Mouse (Mus musculus): ENCODE measurements around the gene Inpp5a. TPM values are rescaled to one million over a fixed set of nuclear protein-coding genes. Genes with fewer than 3 reads are reported as not detected.
A peak's percentile ranks its signal among the peaks of the same experiment; 100 is the strongest.

Gene Inpp5a
- total and polyA plus RNA-seq, 2 experiments from 2014 or later = 15.1 to 21.2 TPM

DNA sequence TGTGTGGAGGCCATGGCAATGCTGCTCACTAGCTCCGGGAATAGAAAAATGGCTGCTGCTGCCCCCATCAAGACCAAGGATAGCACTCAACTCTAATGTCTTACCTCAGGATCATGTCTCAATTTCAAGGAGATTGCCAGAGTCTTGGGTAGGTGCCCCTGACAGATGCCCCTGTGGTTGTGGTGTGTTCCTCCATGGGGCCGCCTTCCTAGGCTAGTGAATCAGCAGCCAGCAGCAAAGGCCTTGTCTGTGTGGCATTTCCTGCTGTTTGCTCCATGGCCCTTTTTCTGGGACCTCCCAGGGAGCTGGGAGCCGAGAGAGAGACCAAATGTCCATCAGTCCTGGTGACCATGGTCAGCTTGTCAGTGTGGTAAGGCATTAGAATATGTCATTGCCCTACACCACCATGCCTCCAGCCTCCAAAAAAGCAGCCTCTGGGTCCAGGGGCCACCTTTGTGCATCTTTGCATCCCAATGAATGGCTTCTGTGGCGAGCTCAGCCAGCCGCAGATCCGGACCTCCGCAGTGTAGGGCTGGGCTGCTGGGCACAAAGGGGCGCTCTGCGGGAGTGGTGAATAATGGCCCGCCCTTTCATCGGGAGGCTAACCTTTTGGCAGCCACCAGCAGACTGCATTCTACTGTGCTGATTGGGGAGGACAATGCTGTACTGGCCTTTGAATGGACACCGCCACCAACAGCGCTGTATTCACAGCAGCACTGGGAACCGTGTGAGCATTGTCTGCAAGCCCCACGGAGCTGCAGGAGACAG lies 139.6 kb downstream of the Inpp5a start:
- Histone ChIP-seq H3K4me3 (ENCODE audit: low read depth, low read length) (no peak overlapping the region), H3K27me3 (ENCODE audit: insufficient read depth, low read length) (peaks cover 22% of the 10 kb centered on the region), H3K9ac (replicated peaks; ENCODE audit: low read length, poor library complexity, severe bottlenecking) (no peak overlapping the region), H3K4me1 (ENCODE audit: insufficient read depth, low read length) (0 out of 2 replicates have a peak, but pooled peaks cover 3% of the 10 kb centered on the region), H3K9me3 (ENCODE audit: low read length) (no peaks in the 10 kb centered on the region), H3K27ac (ENCODE audit: low read depth, low read length) (no peak overlapping the region), H3K4me2 (ENCODE audit: low read depth, low read length, poor library complexity, severe bottlenecking) (no peak overlapping the region), H3K36me3 (ENCODE audit: insufficient read depth, low read length) (peaks cover 16% of the 10 kb centered on the region; the same call in 1 of the 2 replicates)
- peak; percentile 52; the same call in 1 of the 2 replicates for ATAC-seq (ENCODE audit: low FRiP score)
- WGBS = 27% methylated on average over 15 of the region's 15 CpGs
- TF ChIP-seq CTCF (IDR thresholded peaks at IDR 0.05) = no peak
- peak; percentile 35 for DNase-seq (ENCODE audit: low spot score)

GRCm38 (mm10) chr7:139529208-139529607 lies 140.3 kb downstream of the Inpp5a start:
- Histone ChIP-seq H3K4me2 (ENCODE audit: low read depth, low read length, poor library complexity, severe bottlenecking) (no peak overlapping the region), H3K27ac (ENCODE audit: low read depth, low read length) (no peak overlapping the region), H3K9me3 (ENCODE audit: low read length) (no peaks in the 10 kb centered on the region), H3K4me3 (ENCODE audit: low read depth, low read length) (no peak overlapping the region), H3K36me3 (ENCODE audit: insufficient read depth, low read length) (peaks cover 16% of the 10 kb centered on the region; the same call in 1 of the 2 replicates), H3K9ac (replicated peaks; ENCODE audit: low read length, poor library complexity, severe bottlenecking) (no peak overlapping the region), H3K27me3 (ENCODE audit: insufficient read depth, low read length) (peaks cover 21% of the 10 kb centered on the region), H3K4me1 (ENCODE audit: insufficient read depth, low read length) (0 out of 2 replicates have a peak, but pooled peaks cover 3% of the 10 kb centered on the region)
- ATAC-seq (ENCODE audit: low FRiP score) (no peak), DNase-seq (ENCODE audit: low spot score) (no peak)
- no peak for TF ChIP-seq CTCF (IDR thresholded peaks at IDR 0.05)

DNA sequence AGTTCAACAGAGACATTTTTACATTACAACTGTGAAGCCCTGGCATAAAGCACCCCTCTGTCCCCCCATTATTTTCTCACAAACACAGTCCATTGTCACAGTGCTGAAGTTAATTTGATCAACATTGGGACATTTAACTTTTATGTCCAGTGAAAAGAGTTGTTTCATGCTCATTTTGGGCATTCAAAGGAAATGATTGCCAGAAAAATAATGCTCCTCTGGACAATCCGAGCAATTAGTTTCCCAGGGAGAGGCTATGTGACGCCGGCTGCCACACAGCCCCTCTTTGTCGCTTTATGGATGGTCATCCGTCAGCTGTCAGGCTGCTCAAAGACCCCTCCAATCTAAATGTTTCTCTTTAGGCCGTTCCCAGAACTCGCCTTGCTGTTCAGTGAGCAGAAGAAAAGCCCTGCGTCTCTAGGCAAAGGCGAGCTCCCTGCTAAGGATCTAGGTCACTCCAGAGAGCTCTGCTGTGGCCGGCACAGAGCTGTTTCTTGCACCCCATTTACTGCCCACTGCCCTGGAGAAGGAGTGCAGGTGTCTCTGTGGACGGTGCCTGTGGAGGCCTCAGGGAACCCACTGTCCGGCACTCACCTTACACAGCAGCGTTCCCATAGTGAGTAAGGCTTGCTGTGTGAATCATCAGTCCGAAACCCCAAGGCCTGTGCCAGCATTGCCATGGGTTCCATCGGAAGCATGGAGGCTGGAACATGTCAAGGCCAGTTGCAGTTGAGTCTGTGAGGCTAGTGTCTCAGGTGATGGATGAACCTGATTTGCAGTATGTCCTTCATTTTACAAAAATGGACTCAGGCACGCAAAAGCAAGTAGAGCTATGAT lies 141.9 kb downstream of the Inpp5a start:
- Histone ChIP-seq H3K9ac (replicated peaks; ENCODE audit: low read length, poor library complexity, severe bottlenecking) (no peak overlapping the region), H3K4me1 (ENCODE audit: insufficient read depth, low read length) (0 out of 2 replicates have a peak, but pooled peaks cover 3% of the 10 kb centered on the region), H3K9me3 (ENCODE audit: low read length) (no peaks in the 10 kb centered on the region), H3K27me3 (ENCODE audit: insufficient read depth, low read length) (peaks cover 19% of the 10 kb centered on the region), H3K27ac (ENCODE audit: low read depth, low read length) (no peak overlapping the region), H3K4me2 (ENCODE audit: low read depth, low read length, poor library complexity, severe bottlenecking) (no peak overlapping the region), H3K36me3 (ENCODE audit: insufficient read depth, low read length) (peaks cover 10% of the 10 kb centered on the region; the same call in 1 of the 2 replicates), H3K4me3 (ENCODE audit: low read depth, low read length) (no peak overlapping the region)
- ATAC-seq (ENCODE audit: low FRiP score) (peak; percentile 77), DNase-seq (ENCODE audit: low spot score) (peak; percentile 79)
- no peak for TF ChIP-seq CTCF (IDR thresholded peaks at IDR 0.05)
- WGBS = 39% methylated on average over 16 of the region's 16 CpGs

DNA sequence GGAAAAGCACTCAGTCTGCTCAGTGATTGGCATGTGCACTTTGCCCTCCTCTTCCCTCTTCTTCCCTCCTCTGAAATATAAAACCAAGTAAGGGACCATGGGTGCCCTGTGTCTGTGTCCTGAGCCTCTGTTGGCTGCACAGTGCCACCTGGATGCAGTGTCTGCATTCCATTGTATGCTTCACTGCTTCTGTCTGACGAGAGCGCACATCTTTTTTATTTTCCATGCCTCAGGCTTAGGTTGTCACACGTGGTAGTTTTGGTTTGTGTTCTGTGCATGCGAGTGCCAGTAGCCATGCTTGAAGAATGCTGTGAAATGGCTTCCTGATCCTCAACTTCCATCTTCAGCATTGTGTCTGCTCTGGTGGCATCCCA lies 142.5 kb downstream of the Inpp5a start:
- 71% methylated on average over 4 of the region's 4 CpGs for WGBS
- Histone ChIP-seq H3K27me3 (ENCODE audit: insufficient read depth, low read length) (peaks cover 15% of the 10 kb centered on the region), H3K4me1 (ENCODE audit: insufficient read depth, low read length) (0 out of 2 replicates have a peak, but pooled peaks cover 3% of the 10 kb centered on the region), H3K9ac (replicated peaks; ENCODE audit: low read length, poor library complexity, severe bottlenecking) (no peak overlapping the region), H3K27ac (ENCODE audit: low read depth, low read length) (no peak overlapping the region), H3K36me3 (ENCODE audit: insufficient read depth, low read length) (0 out of 2 replicates have a peak, but pooled peaks cover 4% of the 10 kb centered on the region), H3K9me3 (ENCODE audit: low read length) (no peaks in the 10 kb centered on the region), H3K4me2 (ENCODE audit: low read depth, low read length, poor library complexity, severe bottlenecking) (no peak overlapping the region), H3K4me3 (ENCODE audit: low read depth, low read length) (no peak overlapping the region)
- 0 out of 2 replicates have a peak, but pooled peaks have one; percentile 10 for TF ChIP-seq CTCF (IDR thresholded peaks at IDR 0.05)
- ATAC-seq (ENCODE audit: low FRiP score) = no peak
- DNase-seq (ENCODE audit: low spot score) = no peak

DNA sequence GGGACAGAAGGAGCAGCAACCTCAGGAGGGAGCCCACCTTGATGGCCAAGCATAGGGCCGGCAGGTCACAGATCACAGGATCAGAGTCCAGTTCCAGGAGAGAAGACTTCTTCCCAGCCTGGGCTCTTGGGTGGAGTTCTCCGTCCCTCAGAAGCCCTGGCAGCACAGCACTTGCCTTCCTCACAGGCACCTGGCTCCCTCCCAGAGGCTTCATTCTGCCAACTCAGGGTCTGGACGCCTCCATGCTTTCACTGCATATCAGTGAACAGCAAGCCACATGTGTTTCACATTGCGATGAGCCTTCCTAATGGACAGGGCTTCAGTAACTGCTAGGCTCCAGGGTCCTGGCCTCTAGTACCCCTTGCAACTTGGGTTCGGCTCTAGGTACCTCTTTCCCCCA lies 147.4 kb downstream of the Inpp5a start:
- Histone ChIP-seq H3K4me3 (ENCODE audit: low read depth, low read length) (no peak overlapping the region), H3K9me3 (ENCODE audit: low read length) (no peaks in the 10 kb centered on the region), H3K27me3 (ENCODE audit: insufficient read depth, low read length) (peaks cover 23% of the 10 kb centered on the region), H3K27ac (ENCODE audit: low read depth, low read length) (no peak overlapping the region), H3K36me3 (ENCODE audit: insufficient read depth, low read length) (0 out of 2 replicates have a peak, but pooled peaks cover 5% of the 10 kb centered on the region), H3K4me2 (ENCODE audit: low read depth, low read length, poor library complexity, severe bottlenecking) (no peak overlapping the region), H3K4me1 (ENCODE audit: insufficient read depth, low read length) (no peaks in the 10 kb centered on the region), H3K9ac (replicated peaks; ENCODE audit: low read length, poor library complexity, severe bottlenecking) (no peak overlapping the region)
- DNase-seq (ENCODE audit: low spot score) (no peak), ATAC-seq (ENCODE audit: low FRiP score) (no peak)
- no peak for TF ChIP-seq CTCF (IDR thresholded peaks at IDR 0.05)
- 86% methylated on average over 5 of the region's 5 CpGs for WGBS
